12 mouse cellular contexts compared by ENCODE assay signal in genomic region chr3:88216116-88216515, GRCm38 (mm10). TPM values are rescaled to one million over a fixed set of nuclear protein-coding genes. Genes with fewer than 3 reads are reported as not detected.
A peak's percentile ranks its signal among the peaks of the same experiment; 100 is the strongest.
DNase-seq lines count a peak whose midpoint lies in the region; ATAC-seq and TF ChIP-seq lines count a peak whose summit lies in the region.
"Had no signal": no experiment of that assay in that cellular context is flagged by ENCODE, and none has a peak within 500 bp of the region (broad histone marks: within the 10 kb centered on the region; RNA-seq: fewer than 3 reads in every experiment).

No protein-coding gene starts in this region.

- H3K9ac ChIP-seq in heart, adult 2 months (ENCODE audit: low read depth, low read length) = no peak overlapping the region
- H3K9ac ChIP-seq in liver, embryonic 15.5 days = no peak overlapping the region
- no peak overlapping the region for H3K9ac ChIP-seq in stomach, postnatal 0 days (ENCODE audit: low read length)
- H3K9ac ChIP-seq: limb, embryonic 15.5 days had no signal

- H3K9me3 ChIP-seq in liver, embryonic 15.5 days (replicated peaks) = no peaks in the 10 kb centered on the region
- no peaks in the 10 kb centered on the region for H3K9me3 ChIP-seq in stomach, postnatal 0 days (ENCODE audit: control insufficient read depth, low read length)
- H3K9me3 ChIP-seq: limb, embryonic 15.5 days had no signal

- H3K4me1 ChIP-seq in heart, adult 2 months (ENCODE audit: control insufficient read depth, insufficient read depth, low read length) = no peaks in the 10 kb centered on the region; the same call in 1 of the 2 replicates
- peaks cover 23% of the 10 kb centered on the region for H3K4me1 ChIP-seq in liver, embryonic 15.5 days (replicated peaks)
- H3K4me1 ChIP-seq in stomach, postnatal 0 days (replicated peaks; ENCODE audit: control insufficient read depth, insufficient read depth) = 0 out of 2 replicates have a peak, but pooled peaks cover 4% of the 10 kb centered on the region

- no peaks in the 10 kb centered on the region for H3K79me2 ChIP-seq in heart, adult 2 months (replicated peaks; ENCODE audit: control insufficient read depth, insufficient read depth, low read length)

- no peak for TF ChIP-seq EP300 in heart, adult 2 months (IDR thresholded peaks at IDR 0.05; ENCODE audit: insufficient read depth, low read depth, low read length)
- TF ChIP-seq EP300 in stomach, postnatal 0 days (optimal IDR thresholded peaks at IDR 0.05) = no peak

- H3K4me2 ChIP-seq in liver, embryonic 15.5 days = peak overlapping the region; percentile 50; the same call in 1 of the 2 replicates
- peak overlapping the region; percentile 47 for H3K4me2 ChIP-seq in stomach, postnatal 0 days (replicated peaks; ENCODE audit: low read depth)

- H3K36me3 ChIP-seq in heart, adult 2 months (ENCODE audit: control insufficient read depth, insufficient read depth, low read length) = no peaks in the 10 kb centered on the region
- H3K36me3 ChIP-seq in liver, embryonic 15.5 days (replicated peaks) = no peaks in the 10 kb centered on the region
- H3K36me3 ChIP-seq in stomach, postnatal 0 days (ENCODE audit: control insufficient read depth, insufficient read depth, low read length) = no peaks in the 10 kb centered on the region
- H3K36me3 ChIP-seq: limb, embryonic 15.5 days had no signal

- no peak for DNase-seq in heart, adult 2 months
- no peak for DNase-seq in heart, adult 9 months (ENCODE audit: low spot score in 2 of 2)
- DNase-seq in testis, postnatal 14 days (ENCODE audit: low spot score) = peak; percentile 18
- no peak for DNase-seq in testis, postnatal 10 days (ENCODE audit: low spot score)
- no peak for DNase-seq in stomach, postnatal 0 days (ENCODE audit: low spot score)
- no peak for DNase-seq in kidney, postnatal 4 days
- DNase-seq in gastrocnemius, adult 8-10 months (ENCODE audit: low spot score in 2 of 2) = no peak

- intact Hi-C loops in heart, adult 2 months (cut with DNase I) = no loop called here

- no peak overlapping the region for H3K27ac ChIP-seq in heart, adult 2 months
- no peak overlapping the region for H3K27ac ChIP-seq in liver, embryonic 15.5 days (replicated peaks)
- no peak overlapping the region for H3K27ac ChIP-seq in stomach, postnatal 0 days (replicated peaks)
- H3K27ac ChIP-seq: limb, embryonic 15.5 days had no signal

- no peak for TF ChIP-seq POLR2A in heart, adult 2 months (IDR thresholded peaks at IDR 0.05; ENCODE audit: insufficient read depth, low read depth, low read length)

- TF ChIP-seq CTCF in heart, adult 2 months (IDR thresholded peaks at IDR 0.05) = no peak
- TF ChIP-seq CTCF in stomach, postnatal 0 days (IDR thresholded peaks at IDR 0.05; ENCODE audit: low read depth) = no peak

- H3K27me3 ChIP-seq in heart, adult 2 months (ENCODE audit: control insufficient read depth, insufficient read depth, low read length) = peaks cover 24% of the 10 kb centered on the region
- H3K27me3 ChIP-seq in liver, embryonic 15.5 days = peaks cover 98% of the 10 kb centered on the region
- peaks cover 27% of the 10 kb centered on the region; the same call in 1 of the 2 replicates for H3K27me3 ChIP-seq in stomach, postnatal 0 days (ENCODE audit: control insufficient read depth, insufficient read depth, low read length)

- 9% methylated on average over 6 of the region's 6 CpGs for WGBS in heart, adult 2 months
- WGBS in liver, embryonic 15.5 days (ENCODE audit: insufficient replicate concordance) = 6% methylated on average over 6 of the region's 6 CpGs
- WGBS in stomach, postnatal 0 days = 5% methylated on average over 6 of the region's 6 CpGs

- H3K4me3 ChIP-seq in heart, adult 2 months = peak overlapping the region; percentile 18; the same call in 1 of the 2 replicates
- H3K4me3 ChIP-seq in liver, embryonic 15.5 days (replicated peaks) = peak overlapping the region; percentile 32; the same call in 1 of the 2 replicates
- H3K4me3 ChIP-seq in stomach, postnatal 0 days (ENCODE audit: low read depth, low read length) = no peak overlapping the region; the same call in 1 of the 2 replicates

- ATAC-seq in liver, embryonic 15.5 days (ENCODE audit: insufficient read depth) = no peak
- ATAC-seq in stomach, postnatal 0 days (ENCODE audit: low FRiP score, low TSS enrichment) = no peak

RNA-seq across cellular contexts. Expression of gene Rhbg, which starts 38.4 kb away (rescaled TPM):
- not detected for total RNA-seq in heart, adult 2 months (2021)
- polyA plus RNA-seq in heart, adult 2 months (2012; rRNA removed) = 0.20 TPM in 1 of 2 replicates, not detected in the other
- polyA plus RNA-seq in liver, embryonic 15.5 days (2015; fragmentation: Nextera tagmentation; extraction: Ambion mirVana) = 7.6 and 7.7 TPM in 2 replicates
- polyA plus RNA-seq in stomach, postnatal 0 days (2015; fragmentation: Nextera tagmentation; extraction: Ambion mirVana) = 19.4 and 27.0 TPM in 2 replicates
- not detected for total RNA-seq in gastrocnemius, adult 8-10 months (2022)
- total RNA-seq: common myeloid progenitor, adult 5-6 weeks; hematopoietic stem cell, adult 5-6 weeks had no signal
- polyA plus RNA-seq: C2C12 had no signal
